Mouse (Mus musculus): ENCODE data around the gene Slc48a1.

DNA sequence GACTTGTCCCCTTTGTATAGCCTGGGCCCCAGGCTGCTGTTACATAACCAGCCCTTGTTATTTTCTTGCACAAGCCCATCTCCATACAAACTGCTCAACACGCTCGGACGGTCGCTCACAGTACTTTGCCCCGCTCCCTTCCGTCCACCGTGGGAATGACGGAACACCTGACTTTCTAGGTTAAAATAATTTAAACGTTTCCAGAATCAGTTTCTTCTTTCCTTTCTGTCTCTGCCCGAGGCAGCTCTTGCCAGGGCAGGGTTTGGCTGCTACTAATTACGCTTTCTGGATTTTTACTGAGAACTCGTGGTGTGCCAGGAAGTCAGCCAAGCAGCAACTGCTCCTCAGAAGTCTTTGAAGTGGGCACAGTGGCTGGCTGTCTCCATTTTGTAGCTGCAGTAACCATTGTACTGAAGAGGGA is 2.3 kb downstream of the Slc48a1 start:
- TF ChIP-seq EP300 (IDR thresholded peaks at IDR 0.05): no peak
- no peak for TF ChIP-seq CTCF (IDR thresholded peaks at IDR 0.05)
